Mouse (Mus musculus): ENCODE measurements around the gene Il13.

- TF ChIP-seq CTCF (IDR thresholded peaks at IDR 0.05; ENCODE audit: extremely low read depth, insufficient read length, insufficient replicate concordance, low read depth, low read length) (no peak), POLR2A (IDR thresholded peaks at IDR 0.05; ENCODE audit: low read depth, low read length) (no peak)
Observed at GRCm38 (mm10) chr11:53655043-53655442, 20.5 kb upstream of the Il13 start.
